Mouse (Mus musculus): ENCODE measurements around the gene Dgki. TPM values are rescaled to one million over a fixed set of nuclear protein-coding genes. Genes with fewer than 3 reads are reported as not detected.

Dgki gene
- total and polyA plus RNA-seq, 3 experiments = not detected

GRCm38 (mm10) chr6:37300492-37300891 lies 508 bp upstream of the Dgki start:
- H3K9ac ChIP-seq (ENCODE audit: control insufficient read depth, low read depth, low read length, poor library complexity, severe bottlenecking) = no peak overlapping the region
- no peak for DNase-seq (ENCODE audit: low read depth, low spot score)
- H3K9me3 ChIP-seq (replicated peaks; ENCODE audit: insufficient read depth, low read length) = no peaks in the 10 kb centered on the region
- no peak for TF ChIP-seq MXI1 (IDR thresholded peaks at IDR 0.05; ENCODE audit: low read depth, low read length)
- no peak for TF ChIP-seq ELF1 (IDR thresholded peaks at IDR 0.05; ENCODE audit: low read depth, low read length)
- no peak for TF ChIP-seq ETS1 (IDR thresholded peaks at IDR 0.05; ENCODE audit: low read depth, low read length)
- TF ChIP-seq MYC (IDR thresholded peaks at IDR 0.05; ENCODE audit: low read depth, low read length) = no peak
- TF ChIP-seq USF2 (IDR thresholded peaks at IDR 0.05; ENCODE audit: borderline replicate concordance in 1 of 2, insufficient read depth in 1 of 2, low read depth in 1 of 2, low read length in 2 of 2) = no peak
- H3K4me3 ChIP-seq (ENCODE audit: control insufficient read depth in 1 of 2, insufficient read depth in 1 of 2, low read depth in 2 of 2, low read length in 2 of 2) = no peak overlapping the region
- H3K36me3 ChIP-seq (ENCODE audit: control insufficient read depth in 1 of 2, insufficient read depth in 2 of 2, low read length in 2 of 2) = no peaks in the 10 kb centered on the region
- no peaks in the 10 kb centered on the region for H3K27me3 ChIP-seq (ENCODE audit: control insufficient read depth in 1 of 2, insufficient read depth in 2 of 2, low read length in 2 of 2)
- no peak overlapping the region for H3K27ac ChIP-seq (ENCODE audit: control insufficient read depth, low read depth, low read length)
- no peaks in the 10 kb centered on the region for H3K79me2 ChIP-seq (ENCODE audit: control insufficient read depth, insufficient read depth, low read length, poor library complexity)
- no peaks in the 10 kb centered on the region for H3K4me1 ChIP-seq (ENCODE audit: control insufficient read depth in 1 of 2, insufficient read depth in 2 of 2, low read length in 2 of 2)

- DNase-seq (ENCODE audit: low read depth, low spot score) = no peak
- no peak overlapping the region for H3K27ac ChIP-seq (ENCODE audit: control insufficient read depth, low read depth, low read length)
- no peaks in the 10 kb centered on the region for H3K36me3 ChIP-seq (ENCODE audit: control insufficient read depth in 1 of 2, insufficient read depth in 2 of 2, low read length in 2 of 2)
- no peaks in the 10 kb centered on the region for H3K27me3 ChIP-seq (ENCODE audit: control insufficient read depth in 1 of 2, insufficient read depth in 2 of 2, low read length in 2 of 2)
- no peaks in the 10 kb centered on the region for H3K4me1 ChIP-seq (ENCODE audit: control insufficient read depth in 1 of 2, insufficient read depth in 2 of 2, low read length in 2 of 2)
- H3K9ac ChIP-seq (ENCODE audit: control insufficient read depth, low read depth, low read length, poor library complexity, severe bottlenecking) = no peak overlapping the region
- no peaks in the 10 kb centered on the region for H3K79me2 ChIP-seq (ENCODE audit: control insufficient read depth, insufficient read depth, low read length, poor library complexity)
- no peaks in the 10 kb centered on the region for H3K9me3 ChIP-seq (replicated peaks; ENCODE audit: insufficient read depth, low read length)
- TF ChIP-seq NRF1 (IDR thresholded peaks at IDR 0.05; ENCODE audit: insufficient read depth, low read depth, low read length, poor library complexity, severe bottlenecking) (no peak), E2F4 (IDR thresholded peaks at IDR 0.05; ENCODE audit: borderline replicate concordance, low read depth, low read length) (no peak), HCFC1 (IDR thresholded peaks at IDR 0.05; ENCODE audit: low read depth, low read length) (no peak), ZC3H11A (IDR thresholded peaks at IDR 0.05; ENCODE audit: low read depth, low read length) (no peak), GATA1 (IDR thresholded peaks at IDR 0.05; ENCODE audit: low read depth, low read length) (no peak), CHD2 (IDR thresholded peaks at IDR 0.05; ENCODE audit: low read length) (no peak), USF1 (IDR thresholded peaks at IDR 0.05; ENCODE audit: low read depth, low read length) (no peak), SIN3A (IDR thresholded peaks at IDR 0.05; ENCODE audit: low read length) (no peak), TAL1 (IDR thresholded peaks at IDR 0.05; ENCODE audit: low read length) (no peak), KAT2A (conservative IDR thresholded peaks at IDR 0.05; ENCODE audit: low read depth, low read length) (no peak), ELF1 (IDR thresholded peaks at IDR 0.05; ENCODE audit: low read depth, low read length) (no peak), UBTF (IDR thresholded peaks at IDR 0.05; ENCODE audit: borderline replicate concordance, insufficient read depth, low read depth, low read length) (no peak), ZMIZ1 (IDR thresholded peaks at IDR 0.05; ENCODE audit: low read depth, low read length) (no peak), MXI1 (IDR thresholded peaks at IDR 0.05; ENCODE audit: low read depth, low read length) (no peak), ZNF384 (IDR thresholded peaks at IDR 0.05; ENCODE audit: low read depth, low read length) (no peak), CHD1 (IDR thresholded peaks at IDR 0.05; ENCODE audit: low read depth, low read length) (no peak), POLR2AphosphoS5 (IDR thresholded peaks at IDR 0.05; ENCODE audit: borderline replicate concordance, low read depth, low read length) (no peak)
- H3K4me3 ChIP-seq (ENCODE audit: control insufficient read depth in 1 of 2, insufficient read depth in 1 of 2, low read depth in 2 of 2, low read length in 2 of 2) = no peak overlapping the region
Observed at GRCm38 (mm10) chr6:37298982-37299381, 1.0 kb downstream of the Dgki start.
